Mouse (Mus musculus) erythroblast, embryonic 14.5 days (primary cell): Measurements from ENCODE around the gene Chid1.

Source experiments
- GATA1 ChIP-seq: IDR thresholded peaks from 2 replicates; pipeline ENCODE4 v1.6.1; 2012; ENCODE audit warnings: low read length, inconsistent platforms, mixed read lengths
- TAL1 ChIP-seq: IDR thresholded peaks from 3 replicates; pipeline ENCODE4 v1.6.1; 2012; ENCODE audit warnings: low read length, inconsistent platforms, mixed read lengths

GRCm38 (mm10) chr7:141549432-141550061 is 9.9 kb upstream of the Chid1 start:
- no peak for TF ChIP-seq TAL1
- no peak for TF ChIP-seq GATA1
